Mouse (Mus musculus) gastrocnemius, postnatal 36 days (tissue): ENCODE data around the gene Arxes2. TPM values are rescaled to one million over a fixed set of nuclear protein-coding genes. Genes with fewer than 3 reads are reported as not detected.
"Not testable (repeated sequence)": the region's sequence is repeated elsewhere in the genome, so short reads cannot be mapped to it uniquely, and the experiment has no call there.

ENCODE experiments used
- DNase-seq, 2 experiments: peaks; one replicate each; pipeline ENCODE4 v3.0.0; 2022
- intact Hi-C: fragments of 180-260 bp; cut with DNase I; formaldehyde crosslinking; loops from one replicate; pipeline ENCODE4 v1.15.1; 2025
- total RNA-seq, 2 experiments: library from RNA; stranded (reverse); gene quantifications; 2 replicates each; pipeline ENCODE4 v1.2.3; 2021

Arxes2 gene
- total RNA-seq, 2 experiments from 2014 or later, result 0.33 to 1.0 TPM

DNA sequence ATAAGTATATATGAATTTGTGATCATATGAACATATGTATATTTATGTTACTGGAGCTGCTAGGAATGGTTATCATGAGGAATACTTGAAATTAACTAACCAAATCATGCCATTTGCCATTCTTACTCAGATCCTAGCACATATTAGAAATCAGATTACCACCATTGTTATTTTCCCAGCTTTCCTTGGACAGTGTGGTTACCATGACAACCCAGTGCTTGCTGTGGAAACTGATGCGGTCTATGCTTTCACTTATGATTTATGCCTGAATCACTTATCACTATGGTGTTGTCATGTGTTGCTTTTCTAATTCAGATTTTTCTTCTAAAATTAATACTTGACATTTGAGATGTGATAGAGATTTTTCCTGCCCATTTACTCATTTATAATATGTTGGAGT is 36.7 kb downstream of the Arxes2 start:
- intact Hi-C loops, result no loop called here

DNA sequence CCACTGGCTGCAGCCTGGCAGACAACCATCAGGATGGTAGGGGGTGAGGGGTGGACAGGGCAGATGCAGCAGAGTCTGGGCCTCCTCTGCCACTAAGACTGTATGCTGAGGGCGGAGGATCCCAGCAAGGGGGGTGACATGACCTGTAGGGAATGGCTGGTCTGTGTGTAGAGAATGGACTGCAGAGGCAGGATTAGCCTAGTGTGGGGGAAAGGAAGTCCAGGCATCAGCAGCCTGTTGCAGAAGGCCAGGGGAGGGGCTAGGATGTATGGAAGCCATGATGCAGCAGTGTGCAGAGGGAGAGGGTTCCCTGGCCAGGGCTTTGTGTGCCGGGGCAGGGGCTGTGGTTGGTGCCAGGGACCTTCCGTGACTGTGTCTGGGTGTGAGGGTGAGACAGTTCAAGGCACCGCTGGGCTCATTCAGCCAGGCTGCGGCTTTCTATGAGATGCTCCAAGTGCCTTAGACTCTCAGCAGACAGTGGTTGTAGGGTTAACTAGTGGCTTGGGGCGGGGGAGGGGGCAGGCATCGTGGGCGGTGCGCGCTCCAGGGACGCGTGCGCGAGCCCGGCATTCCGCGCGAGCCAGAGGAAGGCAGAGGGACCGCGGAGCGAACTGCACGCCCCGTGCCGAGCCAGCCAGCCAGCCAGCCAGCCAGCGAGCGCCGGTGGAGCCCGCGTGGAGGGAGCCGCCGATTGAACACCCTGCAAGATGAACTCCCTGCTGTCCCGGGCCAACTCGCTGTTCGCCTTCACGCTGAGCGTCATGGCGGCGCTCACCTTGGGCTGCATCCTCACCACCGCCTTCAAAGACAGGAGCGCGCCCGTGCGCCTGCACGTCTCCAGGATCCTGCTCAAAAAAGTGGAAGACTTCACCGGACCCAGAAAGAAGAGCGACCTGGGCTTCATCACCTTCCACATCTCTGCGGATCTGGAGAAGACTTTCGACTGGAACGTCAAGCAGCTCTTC is 39.5 kb downstream of the Arxes2 start, which contains the start of gene Arxes1:
TSS of gene Arxes1 (plus strand) at position 569 of the 965 bp plus-strand sequence.
- DNase-seq, intact Hi-C loops: not testable (repeated sequence)

More for the DNA sequence above, 36.7 kb downstream of the Arxes2 start:
- DNase-seq, result no peak

DNA sequence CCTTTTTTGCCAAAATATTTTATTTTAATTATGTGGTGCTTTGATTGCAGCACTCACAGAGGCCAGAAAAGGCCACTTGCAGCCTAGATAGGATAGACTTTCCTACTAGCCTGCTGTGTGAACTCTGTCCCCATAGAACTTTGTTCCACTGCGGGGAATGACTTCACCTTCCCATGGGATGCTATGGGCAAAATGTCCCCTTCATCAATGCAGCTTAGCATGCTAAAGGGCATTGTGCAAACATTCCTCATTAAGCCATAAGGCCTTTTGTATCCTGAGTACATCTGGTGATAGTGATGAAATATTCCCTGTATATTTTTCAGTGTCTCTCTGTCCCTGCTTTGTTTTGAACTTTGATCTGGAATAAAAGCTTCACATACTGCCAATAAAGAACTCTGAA is 50.1 kb downstream of the Arxes2 start:
- intact Hi-C loops, result loop anchor here (10.0 kb wide), 1 partner anchor 71 kb away; no protein-coding TSS in a partner anchor
- DNase-seq, result no peak

Other genes with a start within 250 kb of the Arxes2 start
- 1 to 10 TPM; 2.3 to 5.3 TPM for gene Bhlhb9, start 196.2 kb upstream of the Arxes2 start, total RNA-seq
- 1 to 10 TPM in 1 of 2 experiments, under 1 TPM in 1; 0.72 to 1.9 TPM for gene Gprasp2, start 154.8 kb upstream of the Arxes2 start, total RNA-seq
- not detected for gene Arxes1, start 39.5 kb downstream of the Arxes2 start, total RNA-seq
- gene Bex2, start 74.4 kb downstream of the Arxes2 start, total RNA-seq, result not detected
- not detected for gene Nxf3, start 91.4 kb downstream of the Arxes2 start, total RNA-seq
- gene Bex4, start 145.2 kb downstream of the Arxes2 start, total RNA-seq, result not detected
- gene Tceal8, start 178.5 kb downstream of the Arxes2 start, total RNA-seq, result 10 to 100 TPM; 13.5 to 13.6 TPM
- 10 to 100 TPM; 30.0 to 50.9 TPM for gene Tceal5, start 210.1 kb downstream of the Arxes2 start, total RNA-seq
- gene Tceal7, start 221.0 kb downstream of the Arxes2 start, total RNA-seq, result 10 to 100 TPM; 58.2 to 79.9 TPM
- 10 to 100 TPM; 14.3 to 22.9 TPM for gene Bex1, start 221.7 kb downstream of the Arxes2 start, total RNA-seq